Mouse (Mus musculus) monocyte, adult 5-6 weeks (primary cell): ENCODE results near the gene Rrp9. TPM values are rescaled to one million over a fixed set of nuclear protein-coding genes. Genes with fewer than 3 reads are reported as not detected.

ENCODE experiments used
- ATAC-seq: fragments of 153-309, 156-312 bp; replicated peaks from 2 replicates; pipeline ENCODE4 v1.8.0; 2017; ENCODE audit warnings: mild to moderate bottlenecking; ENCODE audit not compliant: low TSS enrichment, insufficient number of reproducible peaks, severe bottlenecking, poor library complexity, low FRiP score
- total RNA-seq: library from RNA; stranded (forward); fragments of 200-1000, 200-491, 200-594 nt; gene quantifications from 3 replicates; pipeline ENCODE4 v1.2.3, GENCODE M21; 2017

Rrp9 gene
- total RNA-seq, 1 experiment from 2014 or later: 35.1 TPM

DNA sequence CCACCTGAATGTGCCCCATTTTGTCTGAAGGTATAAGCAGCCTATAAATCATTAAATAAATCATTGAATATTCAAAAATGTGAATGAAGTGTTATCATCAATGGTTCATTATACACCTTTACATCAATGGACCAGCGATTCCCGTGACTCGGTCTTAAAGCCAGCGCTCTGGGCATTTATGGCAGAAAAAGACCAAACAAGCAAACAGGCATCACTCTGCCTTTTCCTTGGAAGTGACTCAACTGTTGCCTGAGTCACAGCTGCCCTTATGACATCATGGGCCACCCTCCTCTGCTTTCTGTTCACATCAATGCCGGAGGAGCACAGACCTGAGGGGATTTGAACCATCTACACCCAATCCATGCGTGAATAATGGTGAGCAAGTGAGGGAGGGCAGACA is 23.9 kb downstream of the Rrp9 start, which contains the start of gene Iqcf1:
Iqcf1 (plus strand) TSS at position 301 of the 400 bp plus-strand sequence.
- ATAC-seq: no peak

DNA sequence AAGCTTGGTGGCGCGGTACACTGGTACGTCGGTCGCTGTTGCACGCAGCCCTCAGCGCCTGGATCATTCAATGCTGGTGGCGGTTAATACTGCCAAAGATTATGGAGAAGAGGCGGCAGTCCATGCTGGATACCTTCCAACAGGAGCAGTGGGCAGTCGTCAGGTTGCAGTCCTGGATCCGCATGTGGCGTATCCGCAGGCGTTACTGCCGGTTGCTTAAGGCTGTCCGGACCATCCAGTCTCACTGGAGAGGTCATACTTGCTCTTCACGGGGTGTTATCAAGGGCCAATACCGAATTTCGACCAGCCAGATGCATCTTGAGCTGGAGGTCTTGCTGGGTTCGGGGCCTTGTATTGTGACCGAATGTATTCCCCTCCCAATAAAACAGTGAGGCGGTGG is 26.1 kb downstream of the Rrp9 start:
- no peak for ATAC-seq

DNA sequence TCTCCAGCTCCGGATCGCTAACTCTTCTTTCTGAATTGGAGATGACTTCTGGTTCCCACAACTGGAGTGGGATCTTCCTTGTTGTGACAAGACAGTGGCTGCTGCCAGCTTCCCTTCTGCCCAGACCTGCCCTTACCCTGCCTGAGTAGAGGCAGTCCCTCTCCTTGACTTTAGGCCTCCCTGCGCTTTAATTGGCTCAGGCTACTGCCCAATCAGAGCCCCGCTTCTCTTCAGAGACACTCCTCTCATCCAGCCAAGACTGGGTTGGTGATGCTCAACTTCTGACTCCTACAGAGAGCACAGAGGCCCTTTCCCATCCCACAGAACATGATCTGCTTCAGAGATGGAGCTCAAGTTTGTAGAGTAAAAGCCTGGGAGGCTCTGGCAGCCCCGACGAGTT is 28.5 kb downstream of the Rrp9 start:
- no peak for ATAC-seq

DNA sequence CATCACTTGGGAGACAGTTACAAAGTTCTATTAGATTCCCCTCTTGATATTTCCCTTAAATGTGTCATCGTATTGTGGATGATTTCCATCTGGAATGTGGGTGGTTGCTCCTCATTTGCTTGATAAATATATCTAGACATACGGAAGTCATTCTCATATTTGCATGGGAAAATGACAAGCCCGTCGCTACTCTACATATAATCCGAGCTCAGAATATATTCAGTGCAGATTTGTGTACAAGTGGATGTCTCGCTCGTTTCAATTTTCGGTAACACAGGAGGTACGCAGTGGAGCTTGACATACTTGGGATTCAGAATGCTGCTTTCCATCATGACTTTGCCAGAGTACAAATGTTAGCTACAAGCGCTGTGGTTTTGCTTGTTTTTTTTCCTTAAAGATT is 33.6 kb downstream of the Rrp9 start:
- no peak for ATAC-seq

DNA sequence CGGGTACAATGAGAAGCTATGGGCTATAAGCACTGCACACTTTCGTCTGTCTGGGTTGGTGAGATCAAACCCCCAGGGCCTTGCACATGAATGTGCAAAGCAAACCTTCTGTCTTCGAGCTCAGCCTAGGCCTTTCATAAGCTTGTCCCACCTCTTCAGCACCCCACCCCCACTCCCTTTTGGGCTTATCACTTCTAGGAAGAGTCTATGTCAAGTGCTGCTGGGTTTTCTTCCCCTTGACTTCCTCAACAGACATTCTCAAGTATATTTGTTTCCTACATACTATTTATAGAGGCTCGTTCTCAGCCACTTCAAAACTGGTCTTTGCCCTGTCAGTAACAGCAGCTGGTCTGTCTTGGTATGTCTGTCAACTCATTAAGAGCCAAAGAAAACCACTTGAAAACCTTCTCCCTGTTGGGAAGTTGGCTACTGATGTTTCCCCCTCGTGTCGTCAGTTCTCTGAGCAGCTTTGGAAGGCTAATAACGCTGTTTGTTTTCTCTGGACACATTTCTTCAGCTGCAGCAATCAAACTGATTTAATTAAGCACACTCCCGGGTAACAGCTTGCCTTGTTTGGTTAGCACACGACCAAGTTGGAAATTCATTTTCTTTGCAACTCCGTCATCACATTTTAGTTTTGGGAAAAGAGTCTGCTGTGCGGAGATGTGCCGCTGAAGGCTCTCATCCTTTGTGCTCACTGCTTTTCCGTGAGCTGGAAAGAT is 37.1 kb downstream of the Rrp9 start:
- ATAC-seq: no peak

DNA sequence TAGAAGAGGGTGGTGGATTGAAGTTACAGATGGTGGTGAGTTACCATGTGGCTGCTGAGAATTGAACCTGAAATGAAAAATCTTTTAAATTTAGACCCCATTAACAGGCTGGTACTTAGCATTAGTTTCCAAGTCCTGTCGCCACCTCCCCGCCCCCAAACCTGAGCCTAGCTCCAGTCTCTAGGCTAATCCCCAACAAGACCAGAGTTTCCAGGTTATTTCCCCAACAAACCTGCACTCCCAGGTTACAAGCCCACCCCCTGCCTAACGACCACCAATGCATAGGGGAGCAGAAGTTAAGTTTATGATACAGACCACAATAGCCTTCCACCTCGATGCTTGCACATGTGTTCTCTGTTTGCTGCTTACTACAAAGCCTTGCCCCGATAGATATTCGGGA is 37.8 kb downstream of the Rrp9 start:
- no peak for ATAC-seq

DNA sequence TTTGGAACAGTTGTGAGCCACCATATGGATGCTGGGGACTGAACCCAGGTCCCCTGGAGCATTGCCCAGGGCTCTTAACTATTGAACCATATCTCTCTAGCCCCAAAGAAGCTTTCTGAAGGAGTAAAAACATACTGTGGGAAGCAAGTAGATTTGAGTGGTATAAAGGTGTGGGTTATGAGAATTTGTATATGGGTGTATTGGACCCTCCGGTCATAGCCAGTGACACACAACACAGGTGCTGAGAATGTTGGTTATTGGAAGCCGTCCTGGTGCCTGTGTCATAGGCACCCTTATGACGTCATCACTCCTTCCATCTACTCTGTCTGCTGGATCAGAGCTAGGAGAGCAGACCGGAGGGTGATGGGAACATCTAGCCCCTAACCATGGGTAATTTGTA is 38.5 kb downstream of the Rrp9 start, which contains the start of gene Iqcf5:
Iqcf5 (plus strand) TSS at position 301 of the 400 bp plus-strand sequence.
- ATAC-seq: no peak

DNA sequence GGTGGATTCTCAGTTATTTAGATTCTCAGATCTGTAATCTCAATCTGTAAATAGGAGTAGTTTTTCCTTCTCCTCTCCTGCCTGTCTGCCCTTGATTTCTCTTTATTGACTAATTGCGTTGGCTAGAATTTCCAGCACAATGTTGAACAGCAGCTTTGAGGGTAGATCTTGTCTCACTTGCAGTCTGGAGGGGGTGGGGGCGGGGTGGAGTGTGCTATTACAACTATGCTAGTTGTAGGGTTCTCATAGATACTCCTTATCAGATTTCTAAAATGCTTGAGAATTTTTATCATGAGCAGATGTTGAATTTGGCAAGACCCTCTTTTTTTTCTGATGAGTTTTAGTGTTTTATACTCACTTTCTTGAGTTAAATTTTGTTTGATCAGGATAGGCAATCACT is 43.7 kb downstream of the Rrp9 start:
- no peak for ATAC-seq

DNA sequence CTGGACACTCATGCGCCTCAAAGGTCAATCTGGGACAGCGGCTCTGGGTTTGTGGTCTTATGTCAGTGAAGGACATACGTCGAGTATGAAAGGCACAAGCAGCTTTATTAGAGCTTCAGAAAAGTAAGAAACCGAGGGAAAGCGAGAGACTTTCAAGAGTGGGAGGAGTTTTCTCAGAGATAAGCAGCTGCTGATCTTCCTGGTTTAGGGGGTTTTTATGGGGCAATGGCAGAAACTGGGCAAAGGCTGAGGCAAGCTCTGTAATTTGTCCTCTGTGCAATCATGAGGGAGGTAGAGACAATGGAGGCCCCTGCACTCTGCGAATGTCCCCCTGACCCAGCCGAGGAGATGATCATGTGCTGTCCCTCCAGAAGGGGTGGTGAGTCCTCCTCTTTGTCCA is 44.1 kb downstream of the Rrp9 start:
- ATAC-seq: no peak

DNA sequence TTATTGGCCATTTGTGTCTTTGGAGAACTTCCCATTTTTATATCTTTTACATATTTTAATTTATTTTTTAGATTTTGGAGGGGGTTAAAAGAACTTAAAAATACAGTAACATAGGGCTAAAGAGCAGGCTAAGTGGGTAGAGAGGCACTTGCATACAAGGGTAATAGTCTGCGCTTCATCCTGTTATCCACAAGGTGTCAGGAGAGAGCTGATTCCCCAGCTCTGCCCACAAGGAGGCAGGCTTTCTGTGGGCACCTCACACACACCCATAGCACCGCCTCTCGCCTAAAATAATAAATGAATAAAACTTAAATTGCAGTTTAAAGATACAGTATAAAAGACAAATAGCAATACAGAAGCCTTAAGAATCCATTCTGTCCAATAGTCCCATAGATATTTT is 56.1 kb downstream of the Rrp9 start:
- ATAC-seq: peak; percentile 70; the same call in 1 of the 2 replicates

DNA sequence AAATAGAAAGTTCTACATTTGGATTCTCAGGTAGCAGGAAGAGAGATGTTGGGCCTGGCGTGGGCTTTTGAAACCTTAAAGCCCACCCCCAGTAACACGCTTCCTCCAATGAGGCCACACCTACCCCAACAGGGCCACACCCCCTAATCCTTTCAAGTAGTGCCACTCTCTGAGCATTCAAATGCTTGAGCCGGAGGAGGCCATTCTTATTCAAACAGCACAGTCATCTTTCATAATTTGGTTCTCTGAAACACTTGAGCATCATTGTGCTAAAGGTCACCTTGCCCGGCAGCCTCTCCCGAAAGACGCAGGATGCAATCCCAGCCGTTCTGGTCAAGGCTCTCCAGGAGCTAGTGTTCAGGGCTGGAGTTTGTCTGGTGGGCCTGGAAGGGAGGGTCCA is 58.5 kb downstream of the Rrp9 start:
- ATAC-seq: no peak

DNA sequence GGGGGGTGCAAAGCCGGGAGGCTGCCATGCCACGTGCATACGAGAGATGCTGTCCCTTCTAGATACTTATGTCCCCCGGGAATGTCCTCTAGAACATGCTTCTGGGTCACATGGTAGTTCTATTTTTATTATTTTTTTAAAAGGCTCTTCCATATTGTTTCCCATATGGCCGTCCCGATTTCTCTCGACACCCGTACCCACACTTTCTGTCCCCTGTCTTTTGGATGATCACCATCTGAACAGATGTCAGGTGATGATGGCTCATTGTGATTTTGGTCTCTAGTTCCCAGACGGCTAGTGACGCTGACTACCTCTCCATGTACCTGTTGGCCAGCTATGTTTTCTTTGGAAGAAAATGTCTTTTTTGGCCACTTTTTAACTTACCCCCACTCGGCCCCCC is 59.2 kb downstream of the Rrp9 start:
- ATAC-seq: no peak

Other genes with a start within 250 kb of the Rrp9 start
- gene Alas1, start 227.3 kb upstream of the Rrp9 start, total RNA-seq: 26.0 to 28.0 TPM (median 27.3 TPM) in 3 replicates
- 0.38 to 2.4 TPM (median 0.85 TPM) in 3 replicates for gene Poc1a, start 194.9 kb upstream of the Rrp9 start, total RNA-seq
- gene Dusp7, start 107.3 kb upstream of the Rrp9 start, total RNA-seq: 8.7 to 21.2 TPM (median 12.2 TPM) in 3 replicates
- 521 to 617 TPM (median 563 TPM) in 3 replicates for gene Rpl29, start 46.5 kb upstream of the Rrp9 start, total RNA-seq
- 2.8 to 9.5 TPM (median 5.4 TPM) in 3 replicates for gene Acy1, start 37.6 kb upstream of the Rrp9 start, total RNA-seq
- gene Abhd14b, start 28.5 kb upstream of the Rrp9 start, total RNA-seq: 2.7 to 3.3 TPM (median 3.2 TPM) in 3 replicates
- 1.5 to 6.5 TPM in 2 of 3 replicates, not detected in the other for gene Abhd14a, start 28.3 kb upstream of the Rrp9 start, total RNA-seq
- gene Pcbp4, start 22.7 kb upstream of the Rrp9 start, total RNA-seq: 1.2 to 9.7 TPM (median 2.7 TPM) in 3 replicates
- 0.48 TPM in 1 of 3 replicates, not detected in the others for gene Gpr62, start 10.0 kb upstream of the Rrp9 start, total RNA-seq
- gene Parp3, start 986 bp downstream of the Rrp9 start, total RNA-seq: 40.5 to 57.0 TPM (median 45.9 TPM) in 3 replicates
- not detected in 3 replicates for gene Iqcf1, start 24.0 kb downstream of the Rrp9 start, total RNA-seq
- not detected in 3 replicates for gene Iqcf5, start 38.6 kb downstream of the Rrp9 start, total RNA-seq
- 6.7 TPM in 1 of 3 replicates, not detected in the others for gene Iqcf3, start 85.7 kb downstream of the Rrp9 start, total RNA-seq
- gene Iqcf4, start 95.0 kb downstream of the Rrp9 start, total RNA-seq: not detected in 3 replicates
- gene Iqcf6, start 150.6 kb downstream of the Rrp9 start, total RNA-seq: not detected in 3 replicates
- not detected in 3 replicates for gene Grm2, start 180.1 kb downstream of the Rrp9 start, total RNA-seq
- 17.0 to 22.9 TPM (median 19.3 TPM) in 3 replicates for gene Tex264, start 210.0 kb downstream of the Rrp9 start, total RNA-seq